Comparison of ENCODE assay signal across 8 mouse cellular contexts in genomic region chr7:141435856-141436522, GRCm38 (mm10). TPM values are rescaled to one million over a fixed set of nuclear protein-coding genes. Genes with fewer than 3 reads are reported as not detected.
DNase-seq lines count a peak whose midpoint lies in the region; ATAC-seq lines count a peak whose summit lies in the region.

No protein-coding gene starts in this region.

- H3K36me3 ChIP-seq in kidney, embryonic 14.5 days (ENCODE audit: control insufficient read depth, insufficient read depth, low read length): peaks cover 53% of the 10 kb centered on the region
- peaks cover 29% of the 10 kb centered on the region for H3K36me3 ChIP-seq in hindbrain, embryonic 14.5 days (replicated peaks; ENCODE audit: control insufficient read depth, insufficient read depth)
- peaks cover 21% of the 10 kb centered on the region for H3K36me3 ChIP-seq in midbrain, embryonic 14.5 days (ENCODE audit: control insufficient read depth, insufficient read depth, low read length)

- no peaks in the 10 kb centered on the region for H3K9me3 ChIP-seq in kidney, embryonic 14.5 days (ENCODE audit: control insufficient read depth, low read length)
- no peaks in the 10 kb centered on the region for H3K9me3 ChIP-seq in hindbrain, embryonic 14.5 days (ENCODE audit: control insufficient read depth, low read length)
- no peaks in the 10 kb centered on the region for H3K9me3 ChIP-seq in midbrain, embryonic 14.5 days (ENCODE audit: control insufficient read depth, low read length)

- no peak overlapping the region; the same call in 1 of the 2 replicates for H3K4me3 ChIP-seq in kidney, embryonic 14.5 days (ENCODE audit: low read length)
- peak overlapping the region; percentile 46 for H3K4me3 ChIP-seq in hindbrain, embryonic 14.5 days (replicated peaks; ENCODE audit: low read length)
- H3K4me3 ChIP-seq in midbrain, embryonic 14.5 days (replicated peaks; ENCODE audit: low read depth, low read length): peak overlapping the region; percentile 41

- no peaks in the 10 kb centered on the region for H3K27me3 ChIP-seq in kidney, embryonic 14.5 days (ENCODE audit: control insufficient read depth, insufficient read depth, low read length)
- no peaks in the 10 kb centered on the region for H3K27me3 ChIP-seq in hindbrain, embryonic 14.5 days (ENCODE audit: control insufficient read depth, insufficient read depth, low read length)
- no peaks in the 10 kb centered on the region for H3K27me3 ChIP-seq in midbrain, embryonic 14.5 days (ENCODE audit: control insufficient read depth, insufficient read depth, low read length)

- H3K27ac ChIP-seq in kidney, embryonic 14.5 days (ENCODE audit: low read depth, low read length): no peak overlapping the region
- H3K27ac ChIP-seq in hindbrain, embryonic 14.5 days: no peak overlapping the region
- H3K27ac ChIP-seq in midbrain, embryonic 14.5 days (replicated peaks; ENCODE audit: low read depth, low read length): no peak overlapping the region

- no peak for DNase-seq in kidney, adult 18-20 months
- DNase-seq in cerebellum, postnatal 25 days: peak; percentile 12 to 40
- no peak for DNase-seq in hindbrain, embryonic 14.5 days (ENCODE audit: low spot score)
- no peak for DNase-seq in midbrain, embryonic 14.5 days
- DNase-seq in adrenal gland, postnatal 25 days: no peak
- DNase-seq in layer of hippocampus, adult 18-20 months (ENCODE audit: low spot score in 2 of 2): no peak
- no peak for DNase-seq in Muller cell, postnatal 12 days (ENCODE audit: inconsistent ontology term)

- WGBS in kidney, embryonic 14.5 days: 78% methylated on average over 9 of the region's 9 CpGs
- 69% methylated on average over 9 of the region's 9 CpGs for WGBS in hindbrain, embryonic 14.5 days
- WGBS in midbrain, embryonic 14.5 days: 69% methylated on average over 9 of the region's 9 CpGs

- 0 out of 2 replicates have a peak overlapping the region, but pooled peaks have one; percentile 75 for H3K4me2 ChIP-seq in kidney, embryonic 14.5 days (replicated peaks; ENCODE audit: low read depth, low read length)
- H3K4me2 ChIP-seq in hindbrain, embryonic 14.5 days (replicated peaks): peak overlapping the region; percentile 90
- peak overlapping the region; percentile 91 for H3K4me2 ChIP-seq in midbrain, embryonic 14.5 days (ENCODE audit: low read length)

- no peak overlapping the region for H3K9ac ChIP-seq in kidney, embryonic 14.5 days (ENCODE audit: low read depth, low read length)
- H3K9ac ChIP-seq in hindbrain, embryonic 14.5 days: peak overlapping the region; percentile 76; the same call in 1 of the 2 replicates
- no peak overlapping the region; the same call in 1 of the 2 replicates for H3K9ac ChIP-seq in midbrain, embryonic 14.5 days (replicated peaks; ENCODE audit: low read length)

- no peak for ATAC-seq in kidney, embryonic 14.5 days (ENCODE audit: low FRiP score, low TSS enrichment)
- ATAC-seq in hindbrain, embryonic 14.5 days (ENCODE audit: low FRiP score): no peak
- ATAC-seq in midbrain, embryonic 14.5 days (ENCODE audit: low FRiP score, low TSS enrichment): no peak

- peaks cover 24% of the 10 kb centered on the region for H3K4me1 ChIP-seq in kidney, embryonic 14.5 days (ENCODE audit: control insufficient read depth, insufficient read depth, low read length)
- H3K4me1 ChIP-seq in hindbrain, embryonic 14.5 days (replicated peaks; ENCODE audit: control insufficient read depth, insufficient read depth, low read length): peaks cover 25% of the 10 kb centered on the region
- peaks cover 26% of the 10 kb centered on the region for H3K4me1 ChIP-seq in midbrain, embryonic 14.5 days (ENCODE audit: control insufficient read depth, insufficient read depth, low read length)

RNA-seq across cellular contexts. Expression of gene Slc25a22, which starts 1.7 kb away (rescaled TPM):
- 22.0 and 34.1 TPM in 2 replicates for polyA plus RNA-seq in kidney, embryonic 14.5 days (2014; fragmentation: Nextera tagmentation; extraction: Ambion mirVana)
- 73.0 and 81.4 TPM in 2 replicates for polyA plus RNA-seq in hindbrain, embryonic 14.5 days (2014; fragmentation: Nextera tagmentation; extraction: Ambion mirVana)
- 82.9 and 84.3 TPM in 2 replicates for polyA plus RNA-seq in midbrain, embryonic 14.5 days (2014; fragmentation: Nextera tagmentation; extraction: Ambion mirVana)
- 95.6 and 102 TPM in 2 replicates for total RNA-seq in adrenal gland, postnatal 25 days (2021)
- total RNA-seq in layer of hippocampus, adult 18-20 months (2021): 100 to 1,000 TPM; 319 to 320 TPM

RNA-seq across cellular contexts. Expression of gene Cend1, which starts 6.7 kb away (rescaled TPM):
- polyA plus RNA-seq in kidney, embryonic 14.5 days (2014; fragmentation: Nextera tagmentation; extraction: Ambion mirVana): 0.46 and 1.6 TPM in 2 replicates
- polyA plus RNA-seq in hindbrain, embryonic 14.5 days (2014; fragmentation: Nextera tagmentation; extraction: Ambion mirVana): 46.9 and 50.3 TPM in 2 replicates
- 25.7 and 79.2 TPM in 2 replicates for polyA plus RNA-seq in midbrain, embryonic 14.5 days (2014; fragmentation: Nextera tagmentation; extraction: Ambion mirVana)
- 0.57 and 1.3 TPM in 2 replicates for total RNA-seq in adrenal gland, postnatal 25 days (2021)
- total RNA-seq in layer of hippocampus, adult 18-20 months (2021): 100 to 1,000 TPM; 265 to 270 TPM

RNA-seq across cellular contexts. Expression of gene Pidd1, which starts 7.8 kb away (rescaled TPM):
- 9.1 and 14.1 TPM in 2 replicates for polyA plus RNA-seq in kidney, embryonic 14.5 days (2014; fragmentation: Nextera tagmentation; extraction: Ambion mirVana)
- polyA plus RNA-seq in hindbrain, embryonic 14.5 days (2014; fragmentation: Nextera tagmentation; extraction: Ambion mirVana): 3.1 and 4.2 TPM in 2 replicates
- 2.3 and 3.6 TPM in 2 replicates for polyA plus RNA-seq in midbrain, embryonic 14.5 days (2014; fragmentation: Nextera tagmentation; extraction: Ambion mirVana)
- total RNA-seq in adrenal gland, postnatal 25 days (2021): 3.0 and 3.3 TPM in 2 replicates
- total RNA-seq in layer of hippocampus, adult 18-20 months (2021): 1 to 10 TPM in 1 of 2 experiments, under 1 TPM in 1; 0.69 to 1.1 TPM

RNA-seq across cellular contexts. Expression of gene Rplp2, which starts 11.2 kb away (rescaled TPM):
- polyA plus RNA-seq in kidney, embryonic 14.5 days (2014; fragmentation: Nextera tagmentation; extraction: Ambion mirVana): 1,491 and 1,701 TPM in 2 replicates
- 669 and 782 TPM in 2 replicates for polyA plus RNA-seq in hindbrain, embryonic 14.5 days (2014; fragmentation: Nextera tagmentation; extraction: Ambion mirVana)
- 772 and 804 TPM in 2 replicates for polyA plus RNA-seq in midbrain, embryonic 14.5 days (2014; fragmentation: Nextera tagmentation; extraction: Ambion mirVana)
- 917 and 919 TPM in 2 replicates for total RNA-seq in adrenal gland, postnatal 25 days (2021)
- 100 to 1,000 TPM; 557 to 573 TPM for total RNA-seq in layer of hippocampus, adult 18-20 months (2021)

RNA-seq across cellular contexts. Expression of gene Pnpla2, which starts 19.0 kb away (rescaled TPM):
- polyA plus RNA-seq in kidney, embryonic 14.5 days (2014; fragmentation: Nextera tagmentation; extraction: Ambion mirVana): 27.4 and 31.9 TPM in 2 replicates
- 15.3 and 18.4 TPM in 2 replicates for polyA plus RNA-seq in hindbrain, embryonic 14.5 days (2014; fragmentation: Nextera tagmentation; extraction: Ambion mirVana)
- 15.8 and 15.9 TPM in 2 replicates for polyA plus RNA-seq in midbrain, embryonic 14.5 days (2014; fragmentation: Nextera tagmentation; extraction: Ambion mirVana)
- 538 and 617 TPM in 2 replicates for total RNA-seq in adrenal gland, postnatal 25 days (2021)
- 10 to 100 TPM; 29.9 to 35.6 TPM for total RNA-seq in layer of hippocampus, adult 18-20 months (2021)

Comparison
In these comparisons a context has a peak if more than half of its experiments do, and no peak if none do; other contexts are left out.
1. DNase-seq: peak in cerebellum, postnatal 25 days (2 of 2); none in kidney, adult 18-20 months (single experiment), hindbrain, embryonic 14.5 days (single experiment), midbrain, embryonic 14.5 days (single experiment), adrenal gland, postnatal 25 days (single experiment), layer of hippocampus, adult 18-20 months (0 of 2) and Muller cell, postnatal 12 days (single experiment).
2. RNA of gene Cend1, which starts 6.7 kb away (polyA plus RNA-seq): 46.9 to 50.3 TPM in hindbrain, embryonic 14.5 days and 25.7 to 79.2 TPM in midbrain, embryonic 14.5 days; 0.46 to 1.6 TPM in kidney, embryonic 14.5 days; every median in the first group is over 10 times any median in the second.
3. Peak in every context shown above with its lines, with median percentiles within 50 percentile points of each other: H3K4me2 ChIP-seq.